Mouse (Mus musculus): ENCODE measurements around the gene Arvcf. TPM values are rescaled to one million over a fixed set of nuclear protein-coding genes. Genes with fewer than 3 reads are reported as not detected.

Arvcf gene
- 25.7 and 30.8 TPM in 2 replicates for polyA plus RNA-seq (2014; fragmentation: Nextera tagmentation; extraction: Ambion mirVana)

DNA sequence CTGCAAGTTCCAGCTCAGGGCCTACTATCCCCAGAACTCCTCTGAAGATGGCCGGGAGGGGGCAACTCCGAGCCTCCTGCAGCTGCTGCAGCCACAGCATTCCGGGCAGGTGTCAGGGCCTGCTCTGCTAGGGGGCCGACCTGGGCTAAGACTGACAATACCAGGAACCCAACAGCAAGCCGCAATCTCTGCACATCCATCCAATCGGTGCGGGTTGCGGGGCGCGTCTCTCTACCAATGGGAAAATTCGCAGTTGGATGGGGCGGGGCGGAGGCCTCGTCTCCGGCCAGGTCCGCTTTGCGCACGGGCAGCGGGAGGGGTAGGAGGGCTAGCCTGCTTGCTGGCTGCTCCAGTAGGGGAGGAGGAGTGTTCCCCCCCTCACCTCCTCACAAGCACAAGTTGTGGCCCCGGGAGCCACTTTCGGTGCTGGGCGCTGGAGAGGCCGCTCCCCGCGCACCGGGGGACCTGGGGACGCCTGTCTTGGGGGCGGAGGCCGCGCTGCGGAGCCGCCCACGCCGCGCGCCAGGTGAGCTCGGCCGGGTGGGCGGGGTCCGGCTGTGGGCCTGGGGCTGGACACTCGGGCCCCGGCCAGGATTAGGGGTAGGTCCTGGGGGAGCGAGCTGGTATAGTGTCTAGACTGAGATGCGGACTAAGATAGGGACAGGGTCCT, at the start of gene Arvcf, which contains the start of gene Tango2:
Gene Arvcf (plus strand): TSS at position 252 of the 670 bp plus-strand sequence.
Gene Tango2 (minus strand): TSS at position 173 of the 670 bp plus-strand sequence.
- Histone ChIP-seq H3K4me3 (ENCODE audit: low read depth, low read length) (peak within 1 kb of the TSS; percentile 66), H3K4me2 (peak within 1 kb of the TSS; percentile 98), H3K27ac (ENCODE audit: low read depth) (no peak within 1 kb of the TSS), H3K27me3 (ENCODE audit: insufficient read depth, low read length) (peaks cover 27% of the 10 kb centered on the region), H3K9ac (peak within 1 kb of the TSS; percentile 62), H3K36me3 (ENCODE audit: insufficient read depth) (no peaks in the 10 kb centered on the region), H3K9me3 (ENCODE audit: low read depth, low read length) (no peaks in the 10 kb centered on the region), H3K4me1 (ENCODE audit: insufficient read depth) (no peaks in the 10 kb centered on the region)
- peak; percentile 62 for TF ChIP-seq CTCF (IDR thresholded peaks at IDR 0.05; ENCODE audit: low read depth)
- peak; percentile 83 for ATAC-seq (ENCODE audit: insufficient read depth)
- WGBS, result 0% methylated on average over 44 of the region's 44 CpGs
- peak; percentile 90 for DNase-seq

DNA sequence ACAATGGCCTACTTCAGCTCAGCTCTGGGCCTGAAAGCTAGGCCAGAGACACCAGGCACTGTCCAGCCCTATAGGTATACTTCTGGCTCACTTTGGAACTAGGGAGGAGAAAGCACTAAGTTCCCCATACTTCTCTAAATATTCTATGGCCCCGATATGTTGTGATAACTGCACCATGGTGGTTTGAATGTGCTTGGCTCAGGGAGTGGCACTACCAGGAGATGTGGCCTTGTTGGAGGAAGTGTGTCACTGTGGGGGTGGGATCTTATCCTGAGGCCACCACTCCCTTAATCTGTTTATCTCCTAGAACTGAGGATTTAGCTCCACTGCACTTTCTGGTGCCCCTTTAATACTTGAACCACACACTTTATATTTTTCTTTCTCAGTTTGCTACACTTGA, 39.8 kb upstream of the Arvcf start:
- 88% methylated on average over 1 of the region's 1 CpGs for WGBS
- Histone ChIP-seq H3K27ac (ENCODE audit: low read depth) (no peak overlapping the region), H3K4me3 (ENCODE audit: low read depth, low read length) (no peak overlapping the region), H3K9me3 (ENCODE audit: low read depth, low read length) (no peaks in the 10 kb centered on the region), H3K4me1 (ENCODE audit: insufficient read depth) (no peaks in the 10 kb centered on the region), H3K9ac (no peak overlapping the region), H3K27me3 (ENCODE audit: insufficient read depth, low read length) (no peaks in the 10 kb centered on the region), H3K36me3 (ENCODE audit: insufficient read depth) (no peaks in the 10 kb centered on the region), H3K4me2 (no peak overlapping the region)
- ATAC-seq (ENCODE audit: insufficient read depth), result no peak
- no peak for DNase-seq
- TF ChIP-seq CTCF (IDR thresholded peaks at IDR 0.05; ENCODE audit: low read depth), result no peak

DNA sequence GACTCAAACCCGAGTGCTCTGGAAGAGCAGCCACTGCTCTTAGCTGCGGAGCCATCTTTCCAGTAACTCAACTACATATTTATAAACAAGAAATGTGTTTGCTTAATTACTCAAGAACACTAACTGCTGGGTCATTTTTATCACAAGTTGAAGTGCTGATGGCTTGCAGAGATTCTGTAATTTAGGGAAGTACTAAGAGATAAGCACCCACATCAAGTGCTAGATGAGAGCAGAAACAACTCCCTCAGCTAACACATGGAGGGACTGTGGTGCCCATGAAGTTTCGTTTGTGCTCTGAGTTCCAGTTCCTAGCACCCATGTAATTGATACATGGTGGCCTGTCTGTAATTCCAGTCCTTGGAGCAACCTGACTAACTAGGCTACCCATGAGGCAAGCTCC, 29.0 kb upstream of the Arvcf start:
- no peak overlapping the region for H3K4me2 ChIP-seq
- H3K27me3 ChIP-seq (ENCODE audit: insufficient read depth, low read length), result no peaks in the 10 kb centered on the region
- no peak overlapping the region for H3K9ac ChIP-seq
- no peaks in the 10 kb centered on the region for H3K4me1 ChIP-seq (ENCODE audit: insufficient read depth)
- ATAC-seq (ENCODE audit: insufficient read depth), result no peak
- DNase-seq, result no peak
- no peak for TF ChIP-seq CTCF (IDR thresholded peaks at IDR 0.05; ENCODE audit: low read depth)
- no peak overlapping the region for H3K27ac ChIP-seq (ENCODE audit: low read depth)
- no peak overlapping the region for H3K4me3 ChIP-seq (ENCODE audit: low read depth, low read length)
- 81% methylated on average over 3 of the region's 3 CpGs for WGBS
- no peaks in the 10 kb centered on the region for H3K36me3 ChIP-seq (ENCODE audit: insufficient read depth)
- no peaks in the 10 kb centered on the region for H3K9me3 ChIP-seq (ENCODE audit: low read depth, low read length)

DNA sequence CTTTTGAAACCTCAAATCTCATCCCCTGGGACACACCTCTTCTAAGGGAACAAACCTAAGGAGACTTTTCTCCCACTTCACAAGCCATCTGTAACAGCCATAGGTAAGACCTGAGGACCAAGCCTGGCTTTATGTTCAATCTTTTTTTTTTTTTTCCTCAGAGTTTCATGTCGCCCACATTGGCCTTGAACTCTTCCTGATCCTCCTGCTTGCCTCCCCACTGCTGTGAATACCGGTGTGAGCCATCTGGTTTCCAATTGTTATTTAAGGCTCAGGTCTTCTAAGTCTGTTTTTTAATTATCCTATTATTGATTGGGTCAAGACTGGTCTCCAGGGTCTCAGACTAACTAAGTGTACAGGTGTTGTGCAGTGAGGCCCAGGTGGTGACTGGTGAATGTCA, 26.5 kb upstream of the Arvcf start:
- no peaks in the 10 kb centered on the region for H3K9me3 ChIP-seq (ENCODE audit: low read depth, low read length)
- ATAC-seq (ENCODE audit: insufficient read depth) (no peak), DNase-seq (no peak)
- H3K27ac ChIP-seq (ENCODE audit: low read depth), result no peak overlapping the region
- H3K36me3 ChIP-seq (ENCODE audit: insufficient read depth), result no peaks in the 10 kb centered on the region
- no peak overlapping the region for H3K9ac ChIP-seq
- H3K4me2 ChIP-seq, result no peak overlapping the region
- WGBS, result 82% methylated on average over 2 of the region's 2 CpGs
- H3K4me3 ChIP-seq (ENCODE audit: low read depth, low read length), result no peak overlapping the region
- H3K4me1 ChIP-seq (ENCODE audit: insufficient read depth), result no peaks in the 10 kb centered on the region
- TF ChIP-seq CTCF (IDR thresholded peaks at IDR 0.05; ENCODE audit: low read depth), result no peak
- no peaks in the 10 kb centered on the region for H3K27me3 ChIP-seq (ENCODE audit: insufficient read depth, low read length)

DNA sequence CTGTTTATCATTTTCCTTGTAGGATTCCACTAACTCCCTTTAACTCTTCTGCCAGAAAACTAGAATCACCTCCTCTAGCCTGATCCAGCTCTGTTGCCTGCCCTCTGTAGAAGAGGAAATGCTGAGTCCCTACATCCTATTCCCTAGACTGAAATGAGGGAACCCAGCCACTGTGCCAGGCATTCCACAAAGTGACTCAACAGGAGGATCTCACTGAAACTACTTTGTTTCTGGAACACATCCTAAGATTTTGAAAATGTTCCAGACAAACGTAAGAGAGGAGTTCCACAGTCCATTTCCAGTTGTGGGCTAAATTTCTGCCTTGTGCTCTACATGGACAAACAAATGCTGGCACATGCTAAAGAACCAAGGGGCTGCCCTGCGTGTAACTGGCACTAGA, 24.5 kb upstream of the Arvcf start:
- no peak for TF ChIP-seq CTCF (IDR thresholded peaks at IDR 0.05; ENCODE audit: low read depth)
- no peak overlapping the region for H3K27ac ChIP-seq (ENCODE audit: low read depth)
- no peaks in the 10 kb centered on the region for H3K36me3 ChIP-seq (ENCODE audit: insufficient read depth)
- ATAC-seq (ENCODE audit: insufficient read depth), result no peak
- no peaks in the 10 kb centered on the region for H3K9me3 ChIP-seq (ENCODE audit: low read depth, low read length)
- 66% methylated on average over 2 of the region's 2 CpGs for WGBS
- H3K4me3 ChIP-seq (ENCODE audit: low read depth, low read length), result no peak overlapping the region
- no peaks in the 10 kb centered on the region for H3K4me1 ChIP-seq (ENCODE audit: insufficient read depth)
- no peaks in the 10 kb centered on the region for H3K27me3 ChIP-seq (ENCODE audit: insufficient read depth, low read length)
- no peak overlapping the region for H3K9ac ChIP-seq
- no peak overlapping the region for H3K4me2 ChIP-seq
- no peak for DNase-seq

DNA sequence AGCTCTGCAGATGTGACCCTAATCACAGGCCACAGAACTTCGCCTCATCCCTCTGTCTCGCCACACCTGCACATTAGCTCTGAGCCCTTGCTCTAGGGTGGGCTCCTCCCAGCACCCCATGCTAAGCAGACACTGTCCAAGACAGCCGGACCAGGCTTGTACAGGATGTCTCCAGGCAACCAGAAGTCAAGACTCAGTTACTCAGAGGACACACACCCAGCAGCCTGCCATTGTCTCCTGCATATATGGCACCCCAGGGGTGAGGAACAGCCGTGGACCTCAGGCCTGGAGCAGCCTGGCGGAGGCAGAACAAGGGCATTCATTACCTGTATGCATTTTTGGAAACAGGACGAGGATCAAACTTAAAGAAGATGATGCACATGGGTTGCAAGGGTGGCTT, 24.0 kb upstream of the Arvcf start:
- Histone ChIP-seq H3K9ac (no peak overlapping the region), H3K4me2 (no peak overlapping the region), H3K9me3 (ENCODE audit: low read depth, low read length) (no peaks in the 10 kb centered on the region), H3K27ac (ENCODE audit: low read depth) (no peak overlapping the region), H3K4me1 (ENCODE audit: insufficient read depth) (no peaks in the 10 kb centered on the region), H3K27me3 (ENCODE audit: insufficient read depth, low read length) (no peaks in the 10 kb centered on the region), H3K4me3 (ENCODE audit: low read depth, low read length) (no peak overlapping the region), H3K36me3 (ENCODE audit: insufficient read depth) (no peaks in the 10 kb centered on the region)
- TF ChIP-seq CTCF (IDR thresholded peaks at IDR 0.05; ENCODE audit: low read depth), result no peak
- DNase-seq (no peak), ATAC-seq (ENCODE audit: insufficient read depth) (no peak)
- WGBS, result 79% methylated on average over 6 of the region's 6 CpGs

DNA sequence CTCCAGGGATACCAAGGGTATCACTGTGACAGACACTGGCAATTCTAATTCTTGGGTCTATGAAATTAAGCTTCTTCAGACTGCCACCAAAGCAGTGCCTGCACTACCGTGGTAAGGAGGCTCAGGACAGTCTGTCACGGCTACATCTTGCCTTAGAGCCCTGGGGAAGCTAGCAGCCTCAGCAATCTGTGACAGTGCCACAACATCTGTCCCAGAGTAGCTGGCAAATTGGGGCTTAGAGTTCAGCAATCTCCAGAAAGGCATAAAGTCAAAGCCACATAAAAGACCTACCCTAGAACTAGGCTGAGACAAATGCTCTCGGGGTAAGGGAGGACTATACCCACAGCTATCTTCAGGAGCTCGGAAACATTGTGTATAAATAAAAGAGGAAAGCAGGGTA, 22.2 kb upstream of the Arvcf start:
- no peaks in the 10 kb centered on the region for H3K4me1 ChIP-seq (ENCODE audit: insufficient read depth)
- no peaks in the 10 kb centered on the region for H3K36me3 ChIP-seq (ENCODE audit: insufficient read depth)
- no peak overlapping the region for H3K9ac ChIP-seq
- 69% methylated on average over 4 of the region's 4 CpGs for WGBS
- no peaks in the 10 kb centered on the region for H3K9me3 ChIP-seq (ENCODE audit: low read depth, low read length)
- no peaks in the 10 kb centered on the region for H3K27me3 ChIP-seq (ENCODE audit: insufficient read depth, low read length)
- DNase-seq (no peak), ATAC-seq (ENCODE audit: insufficient read depth) (no peak)
- no peak overlapping the region for H3K4me3 ChIP-seq (ENCODE audit: low read depth, low read length)
- no peak for TF ChIP-seq CTCF (IDR thresholded peaks at IDR 0.05; ENCODE audit: low read depth)
- no peak overlapping the region for H3K27ac ChIP-seq (ENCODE audit: low read depth)
- no peak overlapping the region for H3K4me2 ChIP-seq

Data from lung, embryonic 14.5 days (tissue).